Mouse (Mus musculus): ENCODE measurements at regions not wholly inside any gene's neighbourhood (a gene's known extent, or its start where the extent isn't known, plus 50 kb on each side); places are given as distances from the start of the nearest gene placed in this dataset.

- H3K4me1 ChIP-seq (replicated peaks), result peaks cover 5% of the 10 kb centered on the region; the same call in 1 of the 2 replicates
- H3K4me2 ChIP-seq (replicated peaks), result no peak overlapping the region
- WGBS, result 61% methylated on average over 5 of the region's 5 CpGs
- peaks cover 5% of the 10 kb centered on the region; the same call in 1 of the 2 replicates for H3K27me3 ChIP-seq
- no peaks in the 10 kb centered on the region for H3K36me3 ChIP-seq
- no peak for ATAC-seq
- H3K27ac ChIP-seq, result no peak overlapping the region
- H3K9me3 ChIP-seq, result no peaks in the 10 kb centered on the region
- H3K4me3 ChIP-seq (replicated peaks), result no peak overlapping the region
- H3K9ac ChIP-seq (replicated peaks), result no peak overlapping the region
Measured at GRCm38 (mm10) chr5:133167001-133167461, 623.9 kb upstream of the Auts2 start.

GRCm38 (mm10) chr5:133156115-133156857, 613.1 kb upstream of the Auts2 start:
- Histone ChIP-seq H3K4me2 (replicated peaks) (no peak overlapping the region), H3K9me3 (peaks cover 3% of the 10 kb centered on the region; the same call in 1 of the 2 replicates), H3K4me3 (replicated peaks) (no peak overlapping the region), H3K27me3 (no peaks in the 10 kb centered on the region), H3K9ac (replicated peaks) (no peak overlapping the region), H3K27ac (no peak overlapping the region), H3K36me3 (no peaks in the 10 kb centered on the region), H3K4me1 (replicated peaks) (peaks cover 11% of the 10 kb centered on the region)
- WGBS, result 30% methylated on average over 5 of the region's 5 CpGs
- ATAC-seq, result peak; percentile 48; the same call in 1 of the 2 replicates

GRCm38 (mm10) chr5:133145996-133146395, 602.9 kb upstream of the Auts2 start:
- Histone ChIP-seq H3K9me3 (no peaks in the 10 kb centered on the region; the same call in 1 of the 2 replicates), H3K27me3 (no peaks in the 10 kb centered on the region), H3K4me2 (replicated peaks) (no peak overlapping the region), H3K27ac (no peak overlapping the region), H3K4me3 (replicated peaks) (no peak overlapping the region), H3K4me1 (replicated peaks) (no peaks in the 10 kb centered on the region), H3K9ac (replicated peaks) (no peak overlapping the region), H3K36me3 (no peaks in the 10 kb centered on the region)
- no peak for ATAC-seq

- H3K36me3 ChIP-seq, result no peaks in the 10 kb centered on the region
- H3K4me3 ChIP-seq (replicated peaks), result no peak overlapping the region
- no peaks in the 10 kb centered on the region for H3K27me3 ChIP-seq
- WGBS, result 95% methylated on average over 1 of the region's 1 CpGs
- no peak overlapping the region for H3K9ac ChIP-seq (replicated peaks)
- no peaks in the 10 kb centered on the region; the same call in 1 of the 2 replicates for H3K9me3 ChIP-seq
- ATAC-seq, result peak; percentile 58; the same call in 1 of the 2 replicates
- H3K4me1 ChIP-seq (replicated peaks), result no peaks in the 10 kb centered on the region
- H3K27ac ChIP-seq, result no peak overlapping the region
- H3K4me2 ChIP-seq (replicated peaks), result no peak overlapping the region
Measured at GRCm38 (mm10) chr5:133143679-133144078, 600.5 kb upstream of the Auts2 start.

- no peaks in the 10 kb centered on the region; the same call in 1 of the 2 replicates for H3K9me3 ChIP-seq
- WGBS, result 67% methylated on average over 11 of the region's 11 CpGs
- no peaks in the 10 kb centered on the region for H3K4me1 ChIP-seq (replicated peaks)
Measured at GRCm38 (mm10) chr5:133142401-133143115, 599.4 kb upstream of the Auts2 start.

GRCm38 (mm10) chr5:133131042-133131441, 587.9 kb upstream of the Auts2 start:
- H3K27ac ChIP-seq, result no peak overlapping the region
- WGBS, result 25% methylated on average over 2 of the region's 2 CpGs
- ATAC-seq, result no peak

More at GRCm38 (mm10) chr5:133142401-133143115, 599.4 kb upstream of the Auts2 start:
- Histone ChIP-seq H3K27me3 (no peaks in the 10 kb centered on the region), H3K36me3 (no peaks in the 10 kb centered on the region), H3K4me3 (replicated peaks) (no peak overlapping the region), H3K27ac (no peak overlapping the region), H3K9ac (replicated peaks) (no peak overlapping the region), H3K4me2 (replicated peaks) (no peak overlapping the region)
- no peak; the same call in 1 of the 2 replicates for ATAC-seq

GRCm38 (mm10) chr5:133130316-133130715, 587.2 kb upstream of the Auts2 start:
- Histone ChIP-seq H3K27ac (no peak overlapping the region), H3K9me3 (no peaks in the 10 kb centered on the region; the same call in 1 of the 2 replicates), H3K4me2 (replicated peaks) (no peak overlapping the region), H3K36me3 (no peaks in the 10 kb centered on the region), H3K9ac (replicated peaks) (no peak overlapping the region), H3K27me3 (no peaks in the 10 kb centered on the region), H3K4me3 (replicated peaks) (no peak overlapping the region), H3K4me1 (replicated peaks) (no peaks in the 10 kb centered on the region)
- no peak for ATAC-seq
- WGBS, result 78% methylated on average over 6 of the region's 6 CpGs

More at GRCm38 (mm10) chr5:133131042-133131441, 587.9 kb upstream of the Auts2 start:
- Histone ChIP-seq H3K36me3 (no peaks in the 10 kb centered on the region), H3K4me2 (replicated peaks) (no peak overlapping the region), H3K27me3 (no peaks in the 10 kb centered on the region), H3K4me3 (replicated peaks) (no peak overlapping the region), H3K4me1 (replicated peaks) (no peaks in the 10 kb centered on the region), H3K9ac (replicated peaks) (no peak overlapping the region), H3K9me3 (no peaks in the 10 kb centered on the region; the same call in 1 of the 2 replicates)

GRCm38 (mm10) chr5:133124223-133124622, 581.1 kb upstream of the Auts2 start:
- Histone ChIP-seq H3K4me3 (replicated peaks) (no peak overlapping the region), H3K36me3 (no peaks in the 10 kb centered on the region), H3K4me2 (replicated peaks) (no peak overlapping the region), H3K27ac (no peak overlapping the region), H3K27me3 (0 out of 2 replicates have a peak, but pooled peaks cover 5% of the 10 kb centered on the region), H3K9me3 (no peaks in the 10 kb centered on the region), H3K9ac (replicated peaks) (no peak overlapping the region), H3K4me1 (replicated peaks) (no peaks in the 10 kb centered on the region)
- ATAC-seq, result no peak
- 100% methylated on average over 2 of the region's 2 CpGs for WGBS

GRCm38 (mm10) chr5:133113946-133114345, 570.8 kb upstream of the Auts2 start:
- Histone ChIP-seq H3K4me1 (replicated peaks) (no peaks in the 10 kb centered on the region), H3K27ac (no peak overlapping the region), H3K9me3 (no peaks in the 10 kb centered on the region), H3K27me3 (0 out of 2 replicates have a peak, but pooled peaks cover 5% of the 10 kb centered on the region), H3K4me2 (replicated peaks) (no peak overlapping the region), H3K4me3 (replicated peaks) (no peak overlapping the region), H3K36me3 (no peaks in the 10 kb centered on the region), H3K9ac (replicated peaks) (no peak overlapping the region)
- ATAC-seq, result no peak
- 93% methylated on average over 4 of the region's 4 CpGs for WGBS

- Histone ChIP-seq H3K27ac (no peak overlapping the region), H3K9me3 (no peaks in the 10 kb centered on the region), H3K9ac (replicated peaks) (no peak overlapping the region), H3K4me1 (replicated peaks) (no peaks in the 10 kb centered on the region), H3K4me2 (replicated peaks) (no peak overlapping the region), H3K36me3 (no peaks in the 10 kb centered on the region), H3K4me3 (replicated peaks) (no peak overlapping the region), H3K27me3 (0 out of 2 replicates have a peak, but pooled peaks cover 5% of the 10 kb centered on the region)
- 97% methylated on average over 2 of the region's 2 CpGs for WGBS
- ATAC-seq, result no peak
Measured at GRCm38 (mm10) chr5:133113183-133113582, 570.0 kb upstream of the Auts2 start.

- 13% methylated on average over 8 of the region's 8 CpGs for WGBS
- H3K4me3 ChIP-seq (replicated peaks), result no peak overlapping the region
- H3K9me3 ChIP-seq, result no peaks in the 10 kb centered on the region
- 0 out of 2 replicates have a peak, but pooled peaks cover 8% of the 10 kb centered on the region for H3K27me3 ChIP-seq
- no peak overlapping the region for H3K9ac ChIP-seq (replicated peaks)
- peak; percentile 94 for ATAC-seq
- peak overlapping the region; percentile 52 for H3K27ac ChIP-seq
- no peaks in the 10 kb centered on the region for H3K36me3 ChIP-seq
- H3K4me1 ChIP-seq (replicated peaks), result peaks cover 9% of the 10 kb centered on the region
- peak overlapping the region; percentile 25 for H3K4me2 ChIP-seq (replicated peaks)
Measured at GRCm38 (mm10) chr5:133106691-133107354, 563.7 kb upstream of the Auts2 start.
